Mouse (Mus musculus): Measurements from ENCODE around the gene Olfr446.

Olfr446 gene

GRCm38 (mm10) chr6:42921077-42921476 is at the start of gene Olfr446:
Olfr446 (plus strand) TSS chr6:42921377.
- no peak for DNase-seq (ENCODE audit: low read depth)

GRCm38 (mm10) chr6:42876323-42876722 is 44.9 kb upstream of the Olfr446 start:
- DNase-seq (ENCODE audit: low read depth): no peak

GRCm38 (mm10) chr6:42890141-42890540 is 31.0 kb upstream of the Olfr446 start, which contains the start of gene Olfr448:
Olfr448 (plus strand) TSS chr6:42890441.
- no peak for DNase-seq (ENCODE audit: low read depth)

- DNase-seq (ENCODE audit: low read depth): no peak
Measured at GRCm38 (mm10) chr6:42900345-42900744, 20.8 kb upstream of the Olfr446 start.

- DNase-seq (ENCODE audit: low read depth): no peak
Measured at GRCm38 (mm10) chr6:42908578-42908977, 12.6 kb upstream of the Olfr446 start, which contains the start of gene Olfr447. Olfr447 (plus strand) TSS chr6:42908878.

- DNase-seq (ENCODE audit: low read depth): no peak
Measured at GRCm38 (mm10) chr6:42948767-42949166, 27.6 kb downstream of the Olfr446 start, which contains the start of gene Olfr444. Olfr444 (plus strand) TSS chr6:42949067.

GRCm38 (mm10) chr6:42980377-42980776 is 59.2 kb downstream of the Olfr446 start:
- DNase-seq (ENCODE audit: low read depth): no peak

Data from c-Kit-positive CD71-negative TER-119-negative erythroid progenitor cells, embryonic 14.5 days (primary cell).